Mouse (Mus musculus) CH12.LX (cell line): ENCODE results near the gene H2-Q2. TPM values are rescaled to one million over a fixed set of nuclear protein-coding genes. Genes with fewer than 3 reads are reported as not detected.

Source experiments
- DNase-seq: peaks from one replicate; pipeline ENCODE4 v3.0.0-alpha.2; 2013; ENCODE audit errors: extremely low read depth
- H3K27ac ChIP-seq: 2 replicates; pipeline ENCODE4 v1.5.1; 2012; ENCODE audit warnings: low read depth, mild to moderate bottlenecking, control low read depth, moderate library complexity; ENCODE audit not compliant: insufficient read depth
- H3K27me3 ChIP-seq: replicated peaks from 2 replicates; pipeline ENCODE3; 2012; ENCODE audit warnings: inconsistent platforms
- H3K36me3 ChIP-seq, 2 experiments: replicated peaks in 1 of 2; 2 replicates each; pipeline versions ENCODE3 to v1.6.1; 2012; ENCODE audit warnings: inconsistent platforms in 1 of 2, low read length in 1 of 2, mild to moderate bottlenecking in 1 of 2, mixed read lengths in 1 of 2, moderate library complexity in 1 of 2; ENCODE audit not compliant: control insufficient read depth in 1 of 2, insufficient read depth in 1 of 2
- H3K4me1 ChIP-seq, 2 experiments: 2 replicates each; pipeline ENCODE4 v1.6.1; 2012; ENCODE audit warnings: inconsistent platforms in 1 of 2, moderate library complexity in 1 of 2; ENCODE audit not compliant: insufficient read depth in 2 of 2, control insufficient read depth in 1 of 2
- H3K4me2 ChIP-seq: 2 replicates; pipeline ENCODE4 v1.6.1; 2012; ENCODE audit warnings: low read depth, mild to moderate bottlenecking, control low read depth; ENCODE audit not compliant: poor library complexity, insufficient read depth, severe bottlenecking
- H3K4me3 ChIP-seq, 3 experiments: fragments of 150-350 bp in 1 of 3; sonication (generic) in 1 of 3; replicated peaks in 1 of 3; 2 replicates each; pipeline versions ENCODE3 to v1.5.1; 2011 to 2012; ENCODE audit warnings: low read depth in 2 of 3, low read length in 2 of 3, mild to moderate bottlenecking in 2 of 3, moderate library complexity in 2 of 3, control low read depth in 1 of 3, improper control_type of control experiment in 1 of 3, inconsistent platforms in 1 of 3, mixed read lengths in 1 of 3; ENCODE audit not compliant: poor library complexity in 1 of 3
- H3K79me2 ChIP-seq: replicated peaks from 2 replicates; pipeline ENCODE4 v1.6.1; 2012; ENCODE audit warnings: mild to moderate bottlenecking, moderate library complexity; ENCODE audit not compliant: control insufficient read depth, poor library complexity, insufficient read depth, severe bottlenecking; ENCODE audit errors: extremely low read depth
- H3K9ac ChIP-seq: 2 replicates; pipeline ENCODE4 v1.6.1; 2012; ENCODE audit warnings: low read depth, mild to moderate bottlenecking, control low read depth, moderate library complexity; ENCODE audit not compliant: insufficient read depth
- H3K9me3 ChIP-seq: replicated peaks from 2 replicates; pipeline ENCODE3; 2012; ENCODE audit warnings: low read length, inconsistent platforms, mixed read lengths
- BHLHE40 ChIP-seq: IDR thresholded peaks from 2 replicates; pipeline ENCODE4 v1.6.1; 2011; ENCODE audit warnings: mild to moderate bottlenecking, low read depth, low read length, improper control_type of control experiment
- CHD2 ChIP-seq: IDR thresholded peaks from 2 replicates; pipeline ENCODE4 v1.6.1; 2011; ENCODE audit warnings: low read length, improper control_type of control experiment
- CTCF ChIP-seq, 2 experiments: IDR thresholded peaks in 1 of 2; conservative IDR thresholded peaks in 1 of 2; 2 replicates each; pipeline ENCODE4 v1.5.1; 2011 to 2012; ENCODE audit warnings: low read depth in 2 of 2, low read length in 2 of 2, improper control_type of control experiment in 1 of 2, inconsistent platforms in 1 of 2, mild to moderate bottlenecking in 1 of 2, moderate library complexity in 1 of 2
- E2F4 ChIP-seq: IDR thresholded peaks from 2 replicates; pipeline ENCODE4 v1.6.1; 2011; ENCODE audit warnings: low read depth, low read length, improper control_type of control experiment; ENCODE audit not compliant: insufficient replicate concordance
- ELF1 ChIP-seq: IDR thresholded peaks from 2 replicates; pipeline ENCODE4 v1.6.1; 2014; ENCODE audit warnings: low read depth, mild to moderate bottlenecking, inconsistent platforms, low read length, improper control_type of control experiment
- GABPA ChIP-seq: IDR thresholded peaks from 2 replicates; pipeline ENCODE4 v1.6.1; 2012; ENCODE audit warnings: low read depth, low read length, improper control_type of control experiment, inconsistent platforms; ENCODE audit not compliant: insufficient replicate concordance
- IRF4 ChIP-seq: IDR thresholded peaks from 2 replicates; pipeline ENCODE4 v1.6.1; 2014; ENCODE audit warnings: low read depth, mild to moderate bottlenecking, inconsistent platforms, low read length, improper control_type of control experiment
- JUN ChIP-seq: IDR thresholded peaks from 2 replicates; pipeline ENCODE4 v1.6.1; 2011; ENCODE audit warnings: low read depth, mild to moderate bottlenecking, low read length, improper control_type of control experiment, moderate library complexity; ENCODE audit not compliant: insufficient read depth
- MAFK ChIP-seq: IDR thresholded peaks from 2 replicates; pipeline ENCODE4 v1.6.1; 2011; ENCODE audit warnings: low read length, improper control_type of control experiment; ENCODE audit not compliant: insufficient replicate concordance
- MYC ChIP-seq: IDR thresholded peaks from 2 replicates; pipeline ENCODE4 v1.6.1; 2011; ENCODE audit warnings: low read depth, mild to moderate bottlenecking, improper control_type of control experiment, low read length
- POLR2A ChIP-seq: IDR thresholded peaks from 2 replicates; pipeline ENCODE4 v1.6.1; 2011; ENCODE audit warnings: low read depth, mild to moderate bottlenecking, improper control_type of control experiment, low read length
- RAD21 ChIP-seq: IDR thresholded peaks from 2 replicates; pipeline ENCODE4 v1.6.1; 2011; ENCODE audit warnings: low read depth, mild to moderate bottlenecking, low read length, improper control_type of control experiment, moderate library complexity
- RCOR1 ChIP-seq: conservative IDR thresholded peaks from 2 replicates; pipeline ENCODE4 v1.6.1; 2012; ENCODE audit warnings: low read depth, mild to moderate bottlenecking, inconsistent platforms, low read length, improper control_type of control experiment
- SIN3A ChIP-seq: IDR thresholded peaks from 2 replicates; pipeline ENCODE4 v1.6.1; 2012; ENCODE audit warnings: low read length, improper control_type of control experiment, inconsistent platforms
- SMC3 ChIP-seq: IDR thresholded peaks from 2 replicates; pipeline ENCODE4 v1.6.1; 2011; ENCODE audit warnings: low read depth, low read length, improper control_type of control experiment
- UBTF ChIP-seq: IDR thresholded peaks from 2 replicates; pipeline ENCODE4 v1.6.1; 2012; ENCODE audit warnings: low read depth, mild to moderate bottlenecking, inconsistent platforms, low read length, improper control_type of control experiment, moderate library complexity
- ZMIZ1 ChIP-seq: IDR thresholded peaks from 2 replicates; pipeline ENCODE4 v1.6.1; 2012; ENCODE audit warnings: low read depth, mild to moderate bottlenecking, inconsistent platforms, low read length, improper control_type of control experiment
- ZNF384 ChIP-seq: IDR thresholded peaks from 2 replicates; pipeline ENCODE4 v1.6.1; 2012; ENCODE audit warnings: low read depth, low read length, improper control_type of control experiment, inconsistent platforms
- dilution Hi-C: fragments of 300-500 bp; cut with MboI; formaldehyde crosslinking; loops from 2 replicates; pipeline ENCODE4 v1.14.3; 2020; ENCODE audit warnings: low sequenced_read_pairs; ENCODE audit not compliant: extremely low pct_unique_long_range_greater_than_20kb, extremely low pct_ligation_motif_present
- in situ Hi-C: fragments of 300-500 bp; cut with MboI; formaldehyde crosslinking; loops from 3 replicates; pipeline ENCODE4 v1.14.3; 2019; ENCODE audit warnings: low sequenced_read_pairs, low pct_ligation_motif_present, low pct_unique_long_range_greater_than_20kb, mixed read lengths
- polyA plus RNA-seq: library from polyadenylated mRNA; unstranded; fragments of >175 nt; gene quantifications from 2 replicates; pipeline ENCODE4 v1.2.1, GENCODE M21; 2012; ENCODE audit warnings: low read depth; ENCODE audit not compliant: insufficient read length
- total RNA-seq, 2 experiments: library from RNA; depleted of rRNA; stranded (reverse); fragments of 300-350 nt in 1 of 2; fragments of >200 nt in 1 of 2; gene quantifications; 2 replicates each; pipeline ENCODE4 v1.2.3; 2012 to 2014

Gene H2-Q2
- total and polyA plus RNA-seq, 3 experiments: 0.47 to 21.6 TPM; not detected in 1

DNA sequence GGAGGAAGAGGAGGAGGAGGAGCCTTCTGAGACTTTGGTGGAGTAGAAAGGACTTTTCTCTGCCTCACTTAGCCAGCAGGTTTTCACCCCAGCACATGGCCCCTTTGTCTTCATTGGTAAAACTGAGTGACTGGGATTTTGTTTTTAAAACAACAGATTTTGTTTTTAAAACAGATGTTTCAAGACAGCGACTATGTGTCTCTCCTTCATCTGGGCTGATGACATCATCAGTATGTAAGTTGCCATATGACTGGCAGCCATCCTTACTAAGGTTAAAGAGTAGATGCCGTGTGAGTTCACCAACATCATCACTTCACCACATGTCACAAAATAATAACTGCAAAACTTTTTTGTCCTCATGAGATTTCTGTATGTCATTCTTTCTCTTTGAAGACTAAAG, 12.0 kb downstream of the H2-Q2 start:
- H3K9me3 ChIP-seq: no peaks in the 10 kb centered on the region
- in situ Hi-C loops: no loop called here
- H3K4me2 ChIP-seq: no peak overlapping the region
- dilution Hi-C loops: no loop called here
- no peak for TF ChIP-seq POLR2A
- TF ChIP-seq BHLHE40: no peak
- no peak overlapping the region for H3K27ac ChIP-seq
- no peak overlapping the region for H3K9ac ChIP-seq
- no peaks in the 10 kb centered on the region for H3K4me1 ChIP-seq
- DNase-seq: no peak
- H3K4me3 ChIP-seq: no peak overlapping the region
- H3K27me3 ChIP-seq: no peaks in the 10 kb centered on the region
- no peaks in the 10 kb centered on the region for H3K36me3 ChIP-seq
- no peaks in the 10 kb centered on the region for H3K79me2 ChIP-seq

DNA sequence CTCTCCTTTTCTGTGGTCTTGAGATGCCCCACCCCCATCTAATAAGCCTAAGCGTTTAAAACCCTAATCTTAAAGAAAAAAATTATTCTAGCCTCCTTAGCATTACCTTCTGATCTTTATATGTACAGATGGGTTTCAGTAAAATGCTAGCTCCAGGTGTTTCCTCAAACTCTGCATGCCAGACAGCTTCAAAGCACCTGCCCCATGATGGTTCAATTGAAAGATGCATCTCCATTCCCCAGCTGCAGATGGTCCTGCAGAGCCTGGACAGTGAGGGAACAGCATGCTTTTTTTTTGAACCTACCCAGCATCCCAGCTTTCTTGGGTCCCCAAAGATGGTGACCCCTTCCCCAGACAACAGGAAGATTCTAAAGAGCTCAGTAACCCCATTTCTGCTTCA, 15.0 kb downstream of the H2-Q2 start:
- no peaks in the 10 kb centered on the region for H3K79me2 ChIP-seq
- H3K36me3 ChIP-seq: no peaks in the 10 kb centered on the region
- in situ Hi-C loops: loop anchor here (5.0 kb wide), 1 partner anchor 35 kb away; the partner anchor contains the start of gene H2-Q1
- H3K27me3 ChIP-seq: no peaks in the 10 kb centered on the region
- no peak for DNase-seq
- TF ChIP-seq GABPA (no peak), IRF4 (no peak)
- dilution Hi-C loops: no loop called here
- no peak overlapping the region for H3K9ac ChIP-seq
- no peak overlapping the region for H3K4me3 ChIP-seq
- no peak overlapping the region for H3K27ac ChIP-seq
- no peak overlapping the region for H3K4me2 ChIP-seq
- H3K9me3 ChIP-seq: no peaks in the 10 kb centered on the region
- H3K4me1 ChIP-seq: no peaks in the 10 kb centered on the region

DNA sequence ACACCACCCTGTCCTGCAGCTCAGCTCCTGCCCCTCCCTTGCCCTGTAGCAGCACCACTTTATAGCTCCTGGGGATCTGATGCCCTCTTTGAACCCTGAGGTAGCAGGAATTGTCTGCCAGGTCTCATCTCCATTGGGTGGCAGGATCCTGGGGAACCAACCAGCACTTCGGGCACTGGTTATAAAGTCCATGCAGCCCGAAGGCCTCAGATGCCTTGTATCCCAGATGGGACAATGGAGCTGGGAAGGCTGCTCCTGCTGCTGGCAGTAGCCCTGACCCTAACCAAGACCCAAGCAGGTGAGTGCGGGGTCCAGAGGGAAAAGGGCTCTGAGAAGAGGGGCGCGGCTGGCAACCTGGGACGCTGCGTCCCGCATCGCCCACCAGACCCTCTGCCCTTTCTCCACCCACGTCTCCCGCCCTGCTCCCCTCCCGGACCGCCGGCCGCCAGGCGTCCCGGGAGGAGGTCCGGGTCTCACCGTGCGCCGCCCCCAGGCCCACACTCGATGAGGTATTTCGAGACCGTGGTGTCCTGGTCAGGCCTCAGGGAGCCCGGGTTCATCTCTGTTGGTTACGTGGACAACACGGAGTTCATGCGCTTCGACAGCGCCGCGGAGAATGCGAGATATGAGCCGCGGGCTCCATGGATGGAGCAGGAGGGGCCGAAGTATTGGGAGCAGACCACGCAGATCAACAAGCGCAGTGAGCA, 16.9 kb downstream of the H2-Q2 start:
- in situ Hi-C loops: loop anchor here (5.0 kb wide), 1 partner anchor 37 kb away; the partner anchor contains the start of gene H2-Q1
- no peak overlapping the region for H3K4me2 ChIP-seq

More for the DNA sequence above, 16.9 kb downstream of the H2-Q2 start:
- Histone ChIP-seq H3K36me3 (no peaks in the 10 kb centered on the region), H3K79me2 (no peaks in the 10 kb centered on the region), H3K4me1 (no peaks in the 10 kb centered on the region), H3K9ac (no peak overlapping the region), H3K27me3 (no peaks in the 10 kb centered on the region), H3K4me3 (no peak overlapping the region), H3K27ac (no peak overlapping the region), H3K9me3 (no peaks in the 10 kb centered on the region)
- TF ChIP-seq CHD2 (no peak), SIN3A (no peak), RAD21 (no peak), MAFK (no peak), MYC (no peak), ZNF384 (no peak), JUN (no peak), SMC3 (no peak), ELF1 (no peak), RCOR1 (no peak), UBTF (no peak), ZMIZ1 (no peak), E2F4 (no peak), CTCF (conservative IDR thresholded peaks at IDR 0.05 in 1 of 2, IDR thresholded peaks at IDR 0.05 in 1 of 2; ENCODE audit: low read depth in 2 of 2, low read length in 2 of 2) (no peak)
- DNase-seq: no peak
- dilution Hi-C loops: no loop called here
